Mouse (Mus musculus): ENCODE results near the gene Ubl5. TPM values are rescaled to one million over a fixed set of nuclear protein-coding genes. Genes with fewer than 3 reads are reported as not detected.
"Not testable (repeated sequence)": the region's sequence is repeated elsewhere in the genome, so short reads cannot be mapped to it uniquely, and the experiment has no call there.

Gene Ubl5
- total RNA-seq, 2 experiments from 2014 or later, result 188 to 438 TPM

DNA sequence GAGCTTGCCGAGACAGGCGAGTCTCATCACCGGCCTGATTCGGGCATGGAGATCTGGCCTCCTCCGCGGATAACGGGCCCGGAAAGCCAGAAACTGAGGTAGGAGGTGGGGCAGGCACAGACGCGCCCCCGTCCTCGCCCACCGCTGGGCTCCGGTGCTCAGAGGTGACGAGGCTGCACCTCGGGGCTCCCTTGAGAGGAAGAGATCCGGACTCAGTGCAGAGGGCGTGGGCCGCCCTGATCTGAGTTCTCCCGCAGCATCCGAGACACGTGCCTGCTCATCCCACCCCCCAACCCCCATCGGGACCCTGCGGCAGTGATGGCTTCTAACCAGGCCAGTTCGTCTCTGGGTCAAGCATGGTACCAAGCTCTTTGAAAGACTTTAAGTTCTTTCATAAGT lies 9.6 kb downstream of the Ubl5 start:
- peak; percentile 16 for ATAC-seq (replicated peaks; ENCODE audit: low FRiP score, low TSS enrichment, poor library complexity, severe bottlenecking)

DNA sequence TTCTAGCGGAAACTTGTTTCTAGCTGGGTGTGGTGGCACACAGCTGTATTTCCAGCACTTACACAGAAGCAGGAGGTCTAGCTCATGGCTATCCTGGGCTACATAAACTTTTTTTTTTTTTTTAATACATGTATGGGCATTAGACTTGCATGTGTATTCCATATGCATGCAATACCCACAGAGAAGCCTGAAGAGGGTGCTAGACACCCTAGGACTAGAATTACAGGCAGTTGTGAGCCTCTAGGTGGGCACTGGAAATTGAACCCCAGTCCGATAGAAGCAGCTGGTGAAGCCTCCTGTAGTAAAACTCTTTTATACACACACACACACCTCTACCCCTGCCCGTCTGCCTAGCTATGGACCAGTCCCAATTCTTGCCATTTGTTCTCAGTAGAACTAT lies 11.2 kb downstream of the Ubl5 start:
- no peak for ATAC-seq (replicated peaks; ENCODE audit: low FRiP score, low TSS enrichment, poor library complexity, severe bottlenecking)

DNA sequence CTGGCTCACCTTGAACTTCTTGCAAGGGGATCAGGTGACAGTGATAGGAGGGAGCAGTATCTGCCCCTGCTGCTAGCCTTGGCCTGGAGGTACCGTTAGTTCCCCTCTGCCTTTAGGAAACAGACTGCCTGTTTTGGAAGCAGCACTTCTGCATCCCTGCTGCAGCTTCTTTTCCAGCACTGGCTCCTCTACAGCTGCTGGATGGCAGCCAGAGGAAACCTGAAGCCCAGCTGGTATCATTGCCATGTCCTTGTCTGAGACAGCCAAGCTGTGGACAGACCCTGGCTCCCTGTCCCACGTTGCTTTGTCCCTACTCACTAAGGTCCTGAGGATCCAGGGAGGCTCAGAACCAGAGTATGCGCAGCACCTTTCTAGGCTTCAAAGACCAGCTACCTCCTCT lies 14.9 kb downstream of the Ubl5 start:
- no peak for ATAC-seq (replicated peaks; ENCODE audit: low FRiP score, low TSS enrichment, poor library complexity, severe bottlenecking)

DNA sequence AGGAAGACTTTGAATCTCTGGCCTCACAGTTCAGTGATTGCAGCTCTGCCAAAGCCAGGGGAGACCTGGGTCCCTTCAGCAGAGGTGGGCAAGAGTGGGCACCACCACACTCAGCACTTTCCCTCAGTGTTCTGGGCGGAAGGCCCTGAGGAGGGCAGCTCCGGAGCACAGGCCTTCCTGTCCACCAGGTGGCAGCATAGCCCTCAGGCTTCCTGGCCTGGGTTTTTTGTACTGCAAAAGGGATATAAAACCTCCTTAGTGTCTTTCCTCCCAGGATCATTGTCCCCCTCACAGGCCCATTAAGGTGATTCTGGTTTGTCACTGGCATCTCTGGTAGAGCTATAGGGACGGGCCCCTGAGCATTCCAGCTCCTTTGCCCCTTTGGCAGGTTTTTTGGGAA lies 19.6 kb downstream of the Ubl5 start:
- peak; percentile 59 for ATAC-seq (replicated peaks; ENCODE audit: low FRiP score, low TSS enrichment, poor library complexity, severe bottlenecking)

DNA sequence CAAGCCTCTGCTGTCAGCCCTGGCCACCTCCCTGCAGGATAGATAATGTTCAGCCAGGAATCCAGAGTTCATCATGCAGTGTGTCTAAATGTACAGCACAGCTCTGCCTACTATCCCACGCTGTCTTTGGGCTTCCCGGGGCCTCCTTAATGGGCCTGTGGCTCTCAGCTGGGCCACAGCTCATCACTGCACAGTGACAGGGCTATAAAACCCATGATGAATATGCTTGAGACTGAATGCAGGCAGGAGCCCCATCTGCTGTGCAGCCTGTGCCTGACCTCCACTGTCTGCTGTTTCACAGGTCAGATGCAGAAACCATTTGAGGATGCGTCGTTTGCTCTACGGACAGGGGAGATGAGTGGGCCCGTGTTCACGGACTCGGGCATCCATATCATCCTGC lies 20.2 kb downstream of the Ubl5 start:
- ATAC-seq (replicated peaks; ENCODE audit: low FRiP score, low TSS enrichment, poor library complexity, severe bottlenecking), result no peak

DNA sequence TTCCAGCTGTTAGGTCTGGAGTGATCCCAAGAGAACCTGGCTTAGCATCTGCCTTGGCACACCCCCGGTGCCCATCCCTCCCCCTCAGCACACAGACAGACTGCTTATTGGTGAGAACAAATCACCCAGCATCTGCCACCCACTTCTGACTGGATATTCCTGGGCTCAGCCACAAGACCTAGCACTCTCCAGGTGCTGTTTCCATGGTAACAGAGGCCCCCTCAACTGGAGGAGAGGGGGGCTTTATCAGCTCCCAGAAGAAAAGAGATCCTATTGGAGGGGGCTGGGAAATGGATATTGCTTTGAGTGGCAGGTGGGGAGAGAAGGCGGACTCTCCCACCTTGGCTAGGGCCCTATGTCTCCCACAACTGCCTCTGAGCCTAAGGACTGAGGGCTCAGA lies 21.3 kb downstream of the Ubl5 start:
- ATAC-seq (replicated peaks; ENCODE audit: low FRiP score, low TSS enrichment, poor library complexity, severe bottlenecking), result no peak

DNA sequence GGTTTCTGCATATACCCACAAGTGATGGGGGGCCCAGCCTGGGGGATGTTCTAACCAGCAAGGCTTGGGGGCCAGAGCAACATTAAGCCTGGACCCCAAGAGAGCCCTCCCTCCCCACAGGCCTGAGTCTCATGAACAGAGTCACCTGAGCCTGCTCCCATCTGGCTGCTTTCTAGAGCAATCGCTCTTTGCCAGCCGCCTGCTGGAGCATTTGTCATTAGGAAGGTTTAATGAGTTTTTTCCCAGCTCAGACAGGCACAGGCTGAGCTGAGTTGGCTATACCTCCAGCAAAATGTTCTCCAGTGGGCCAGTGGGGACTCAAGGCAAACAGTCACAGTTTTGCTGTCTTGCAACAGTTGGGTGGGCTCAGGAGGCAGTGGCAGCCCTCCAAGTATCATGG lies 21.7 kb downstream of the Ubl5 start:
- no peak for ATAC-seq (replicated peaks; ENCODE audit: low FRiP score, low TSS enrichment, poor library complexity, severe bottlenecking)

DNA sequence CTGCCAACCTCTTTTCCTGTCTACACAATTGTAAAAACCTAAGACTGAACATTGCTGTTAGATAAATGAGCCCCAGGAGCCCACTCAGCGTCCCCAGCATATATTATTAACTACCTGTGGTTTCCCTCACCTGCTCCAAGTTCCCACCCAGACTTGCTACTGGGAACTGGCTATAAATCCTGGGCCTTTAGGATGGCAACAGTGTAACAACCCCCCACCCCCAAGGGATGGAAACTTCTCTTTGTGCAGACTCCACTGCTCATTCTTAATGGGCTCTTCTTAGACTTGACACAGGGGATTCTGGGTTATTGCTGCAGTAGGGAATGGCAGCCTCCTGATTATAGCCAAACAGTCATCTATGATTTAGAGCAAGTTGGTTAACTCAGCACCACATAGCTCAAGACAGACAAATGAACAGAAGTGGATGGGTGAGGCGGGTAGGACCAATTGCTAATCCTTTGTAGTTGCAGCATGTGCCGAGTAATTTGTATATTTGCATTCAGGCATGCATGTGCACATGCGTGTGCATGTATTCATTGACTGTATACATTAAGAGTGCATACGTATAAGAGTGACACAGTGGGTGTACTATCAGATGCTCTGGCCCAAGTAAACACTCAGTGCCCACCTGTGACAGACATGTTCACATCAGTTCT lies 22.4 kb downstream of the Ubl5 start:
- ATAC-seq (replicated peaks; ENCODE audit: low FRiP score, low TSS enrichment, poor library complexity, severe bottlenecking), result no peak

DNA sequence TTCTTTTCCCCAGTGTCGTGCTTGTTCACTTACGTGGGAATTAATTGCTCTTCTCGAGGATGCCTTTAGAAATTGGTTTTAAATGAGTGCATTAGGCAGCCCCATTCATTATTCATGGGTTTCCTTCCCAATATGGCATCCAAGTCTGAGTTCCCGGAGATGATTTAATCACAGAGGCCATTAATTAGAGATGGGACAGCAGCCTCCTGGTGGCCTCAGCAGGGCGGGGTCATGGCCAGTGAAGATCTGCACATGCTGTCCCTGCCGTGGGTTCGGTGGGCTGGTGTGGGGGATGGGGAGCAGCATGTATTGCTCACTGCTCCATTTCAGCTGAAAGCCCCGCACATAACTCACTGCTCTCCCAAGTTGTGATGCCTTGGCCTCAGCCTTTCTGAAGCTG lies 23.2 kb downstream of the Ubl5 start:
- no peak for ATAC-seq (replicated peaks; ENCODE audit: low FRiP score, low TSS enrichment, poor library complexity, severe bottlenecking)

DNA sequence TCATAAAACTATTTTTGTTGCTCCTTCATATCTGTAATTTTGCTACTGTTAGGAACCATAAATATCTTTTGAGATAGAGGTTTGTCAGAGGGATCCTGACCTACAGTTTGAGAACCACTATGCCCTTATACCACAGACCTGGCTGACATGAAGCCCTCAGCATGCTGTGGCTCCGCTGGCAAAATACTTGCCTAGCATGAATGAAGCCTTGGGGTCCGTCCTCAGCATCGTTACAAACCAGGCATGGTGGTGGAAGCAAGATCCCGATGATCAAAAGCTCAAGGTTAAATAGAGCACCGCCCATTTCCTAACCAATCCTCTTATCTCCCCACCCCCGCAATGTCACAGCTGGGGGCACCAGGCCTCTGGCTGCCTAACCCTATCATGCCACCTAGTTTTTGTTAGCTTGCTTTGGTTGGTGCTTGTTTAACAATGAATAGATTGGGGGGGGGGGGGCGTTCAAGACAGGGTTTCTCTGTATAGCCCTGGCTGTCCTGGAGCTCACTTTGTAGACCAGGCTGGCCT lies 23.9 kb downstream of the Ubl5 start:
- peak; percentile 70 for ATAC-seq (replicated peaks; ENCODE audit: low FRiP score, low TSS enrichment, poor library complexity, severe bottlenecking)

DNA sequence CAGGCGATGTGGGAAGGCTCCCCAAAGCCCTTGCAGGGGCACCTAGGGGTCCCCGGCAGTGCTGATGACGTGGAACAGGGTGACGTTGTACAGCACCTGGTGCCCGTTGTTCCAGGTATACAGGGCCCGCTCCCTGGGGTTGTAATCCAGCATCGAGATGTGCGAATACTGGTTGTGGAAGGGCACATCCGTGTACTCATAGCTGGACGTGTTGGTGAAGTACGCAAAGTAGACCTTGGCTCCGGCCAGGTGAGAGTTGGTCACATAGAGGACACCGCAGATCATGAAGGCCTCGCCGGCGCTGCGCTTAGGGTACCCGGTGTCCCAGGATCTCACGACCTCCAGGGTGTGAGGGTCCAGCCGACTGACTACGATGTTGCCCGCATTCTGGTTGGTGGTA lies 25.4 kb downstream of the Ubl5 start:
- ATAC-seq (replicated peaks; ENCODE audit: low FRiP score, low TSS enrichment, poor library complexity, severe bottlenecking), result no peak

DNA sequence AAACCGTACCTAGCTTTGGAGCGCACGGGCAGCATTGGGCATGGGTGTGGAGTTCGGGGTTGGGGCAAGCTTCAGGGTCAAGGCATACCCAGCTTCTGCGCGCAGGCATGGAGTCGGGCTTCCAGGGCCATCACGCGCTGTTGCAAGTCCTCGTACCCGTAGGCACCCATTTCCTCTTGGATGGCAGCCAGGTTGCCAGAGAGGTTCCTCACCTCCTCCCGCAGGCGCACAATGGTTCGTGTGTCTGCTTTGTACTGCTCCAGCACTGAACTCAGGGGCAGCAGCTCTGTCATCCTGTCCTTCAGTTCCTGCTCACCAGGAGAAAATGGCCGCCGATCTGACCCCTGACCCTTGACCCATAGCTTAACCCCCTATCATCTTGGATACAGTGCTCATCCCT lies 29.4 kb downstream of the Ubl5 start:
- ATAC-seq (replicated peaks; ENCODE audit: low FRiP score, low TSS enrichment, poor library complexity, severe bottlenecking), result no peak

DNA sequence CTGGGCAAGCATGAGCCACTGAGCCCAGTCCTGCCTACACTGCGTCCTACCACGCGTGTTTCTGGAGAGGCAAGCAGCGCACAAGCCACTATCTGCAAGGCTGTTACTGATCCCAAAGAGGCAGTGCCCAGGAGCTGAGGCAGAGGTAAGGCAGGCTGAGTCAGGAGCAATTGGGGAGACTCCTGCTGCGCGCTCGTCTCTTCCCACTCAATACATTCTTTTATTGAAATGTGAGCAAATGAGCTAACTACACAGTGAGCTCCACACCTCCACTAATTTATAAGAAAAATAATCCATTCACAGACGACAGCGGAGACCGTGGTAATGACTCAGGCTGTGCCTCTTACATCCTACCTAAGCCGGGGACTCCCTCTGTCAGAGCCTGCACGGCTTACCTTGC lies 35.2 kb downstream of the Ubl5 start:
- no peak for ATAC-seq (replicated peaks; ENCODE audit: low FRiP score, low TSS enrichment, poor library complexity, severe bottlenecking)

DNA sequence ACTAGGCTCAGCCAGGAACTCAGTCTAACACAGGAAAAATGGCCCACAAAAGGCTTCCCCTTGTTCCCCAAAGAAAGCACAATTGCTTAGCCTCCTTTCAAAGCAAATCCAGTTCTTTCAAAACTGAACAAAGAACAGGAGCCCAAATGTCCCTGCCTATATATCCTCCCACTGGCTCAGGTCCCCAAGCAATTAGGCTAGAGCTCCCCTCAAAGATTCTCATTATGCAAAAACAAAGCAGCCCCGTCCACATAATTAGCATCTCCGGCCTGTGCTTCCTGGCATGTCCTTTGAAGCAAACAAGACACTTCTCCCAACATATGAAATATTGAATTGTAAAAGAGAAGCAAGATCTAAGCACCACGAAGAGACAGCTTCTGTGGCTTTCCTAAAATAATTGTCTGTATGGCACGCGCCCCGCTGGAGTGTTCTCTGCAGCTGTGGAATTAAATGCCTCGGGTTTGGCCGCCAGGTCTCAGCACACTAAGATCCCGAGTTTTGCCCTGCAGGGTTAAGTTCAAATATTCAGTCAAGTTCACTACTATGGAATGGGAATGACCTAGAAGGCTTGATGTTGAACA lies 37.8 kb downstream of the Ubl5 start:
- no peak for ATAC-seq (replicated peaks; ENCODE audit: low FRiP score, low TSS enrichment, poor library complexity, severe bottlenecking)

DNA sequence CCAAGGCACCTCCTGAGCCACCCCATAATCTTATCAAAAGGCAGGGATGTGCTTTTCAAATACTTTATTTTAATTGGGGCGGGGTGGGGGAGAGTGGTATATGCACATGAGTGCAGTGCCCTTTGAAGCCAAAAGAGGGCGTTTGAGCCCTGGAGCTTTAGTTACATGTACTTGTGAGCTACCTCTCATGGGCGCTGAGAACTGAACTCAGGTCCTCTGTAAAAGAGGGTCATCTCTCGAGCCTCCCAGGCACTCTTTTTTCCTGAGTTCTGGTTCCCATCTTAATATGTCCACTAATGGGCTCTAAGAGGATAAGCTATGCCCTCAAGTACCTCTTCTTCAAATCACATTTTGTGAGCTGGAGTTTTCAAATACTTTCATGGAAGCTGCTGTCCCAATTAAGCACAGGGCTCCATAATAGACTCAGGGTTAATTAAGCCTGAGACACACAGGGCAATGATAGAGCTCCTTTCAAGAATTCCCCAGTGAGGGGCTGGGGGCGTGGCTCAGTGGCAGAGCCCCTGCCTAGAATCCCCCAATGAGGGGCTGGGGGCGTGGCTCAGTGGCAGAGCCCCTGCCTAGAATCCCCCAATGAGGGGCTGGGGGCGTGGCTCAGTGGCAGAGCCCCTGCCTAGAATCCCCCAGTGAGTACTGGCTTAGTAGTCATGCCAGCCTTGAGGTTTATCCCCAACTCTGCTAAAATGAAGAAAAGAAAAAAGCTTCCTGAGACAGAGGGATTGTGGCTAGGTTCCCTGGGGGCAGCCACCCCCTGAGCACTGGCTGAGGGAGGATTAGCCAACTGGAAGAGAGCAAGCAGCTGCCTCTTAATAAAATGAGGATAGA lies 39.1 kb downstream of the Ubl5 start:
- ATAC-seq (replicated peaks; ENCODE audit: low FRiP score, low TSS enrichment, poor library complexity, severe bottlenecking), result no peak

DNA sequence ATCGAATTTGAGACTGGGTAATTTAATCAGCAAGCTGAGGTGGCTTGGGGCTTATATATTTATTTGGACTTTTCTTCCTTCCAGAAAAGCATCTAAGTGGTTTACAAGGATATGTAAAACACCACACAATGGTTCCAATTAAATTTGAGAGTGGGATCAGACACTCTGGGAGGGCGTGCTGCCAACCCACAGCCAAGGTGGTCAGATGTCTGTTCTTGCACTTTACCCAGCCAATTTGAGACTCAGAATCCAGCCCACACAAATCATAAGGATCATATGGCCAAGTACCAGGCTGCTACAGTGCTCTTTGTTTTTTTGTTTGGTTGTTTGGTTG lies 39.7 kb downstream of the Ubl5 start:
- ATAC-seq (replicated peaks; ENCODE audit: low FRiP score, low TSS enrichment, poor library complexity, severe bottlenecking), result no peak

DNA sequence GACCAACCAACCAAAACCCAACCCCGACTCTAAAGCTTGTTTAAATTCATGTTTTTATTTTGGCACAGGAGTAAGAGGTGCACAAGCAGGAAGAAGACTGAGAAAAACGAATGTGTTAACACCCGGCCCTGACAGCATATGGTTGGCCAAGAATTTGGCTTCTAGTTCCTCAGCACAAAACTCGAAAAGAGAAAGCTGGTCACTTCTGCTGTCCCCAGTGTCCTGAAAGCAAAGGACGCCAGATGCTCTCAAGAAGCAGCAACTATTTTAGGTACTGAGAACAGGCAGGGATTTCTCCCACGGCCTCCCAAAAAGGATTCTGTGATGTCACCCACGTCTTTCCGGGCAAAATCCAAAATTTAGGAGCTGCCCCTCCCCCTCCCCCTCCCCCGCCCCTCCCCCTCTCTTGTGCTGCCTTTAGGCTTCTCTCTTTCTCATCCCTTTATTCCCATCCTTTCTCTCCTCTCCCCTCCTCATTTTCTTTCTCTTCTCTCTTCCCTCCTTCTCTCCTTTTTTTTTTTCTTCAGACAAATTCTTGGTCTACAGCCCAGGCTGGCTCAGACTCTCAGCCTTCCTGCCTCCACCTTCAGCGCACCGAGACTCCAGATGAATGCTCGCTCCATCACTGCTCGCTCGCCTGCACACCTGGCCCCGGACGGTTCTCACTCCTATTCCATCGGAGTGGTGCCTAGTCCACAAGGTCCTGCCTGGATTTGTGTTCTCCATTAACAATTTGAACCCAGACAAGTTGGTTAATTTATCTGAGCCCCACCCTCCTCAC lies 42.6 kb downstream of the Ubl5 start:
- ATAC-seq (replicated peaks; ENCODE audit: low FRiP score, low TSS enrichment, poor library complexity, severe bottlenecking), result no peak

DNA sequence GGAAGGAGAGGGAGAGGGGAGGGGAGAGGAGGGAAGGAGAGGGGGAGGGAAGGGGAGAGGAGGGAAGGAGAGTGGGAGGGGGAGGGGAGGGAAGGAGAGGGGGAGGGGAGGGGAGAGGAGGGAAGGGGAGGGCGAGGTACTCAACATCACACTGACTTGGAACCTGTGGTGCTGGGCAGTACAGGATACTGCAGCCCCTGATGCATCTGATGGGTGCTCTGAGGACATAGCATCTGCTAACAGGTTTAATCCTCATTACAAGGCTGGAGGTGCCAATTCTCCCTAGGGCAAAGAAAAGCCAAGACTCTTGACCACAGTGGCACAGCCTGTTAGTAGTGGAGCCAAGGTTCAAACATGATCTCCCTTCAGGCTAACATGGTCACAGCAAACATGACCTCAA lies 46.7 kb downstream of the Ubl5 start:
- ATAC-seq (replicated peaks; ENCODE audit: low FRiP score, low TSS enrichment, poor library complexity, severe bottlenecking), result no peak

DNA sequence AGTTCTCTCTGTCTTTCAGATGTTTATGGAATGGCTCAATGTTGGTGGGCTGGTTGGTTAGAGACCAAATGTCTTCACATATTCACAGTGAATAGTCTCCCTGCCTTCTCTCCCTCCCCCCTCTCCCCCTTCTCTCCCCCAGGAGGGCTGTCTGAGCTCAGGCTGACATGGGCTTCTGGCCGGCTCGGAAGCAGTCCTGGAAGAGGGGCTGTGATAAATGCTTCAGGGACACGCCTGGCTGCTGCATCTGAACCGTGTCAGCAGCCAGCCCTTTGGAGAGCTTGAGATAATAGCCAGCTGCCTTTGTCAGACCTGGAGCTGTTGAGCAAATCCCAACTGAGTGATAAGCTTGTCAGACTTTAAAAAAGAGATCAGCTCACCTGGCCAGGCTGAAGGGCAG lies 47.2 kb downstream of the Ubl5 start:
- ATAC-seq (replicated peaks; ENCODE audit: low FRiP score, low TSS enrichment, poor library complexity, severe bottlenecking), result no peak

DNA sequence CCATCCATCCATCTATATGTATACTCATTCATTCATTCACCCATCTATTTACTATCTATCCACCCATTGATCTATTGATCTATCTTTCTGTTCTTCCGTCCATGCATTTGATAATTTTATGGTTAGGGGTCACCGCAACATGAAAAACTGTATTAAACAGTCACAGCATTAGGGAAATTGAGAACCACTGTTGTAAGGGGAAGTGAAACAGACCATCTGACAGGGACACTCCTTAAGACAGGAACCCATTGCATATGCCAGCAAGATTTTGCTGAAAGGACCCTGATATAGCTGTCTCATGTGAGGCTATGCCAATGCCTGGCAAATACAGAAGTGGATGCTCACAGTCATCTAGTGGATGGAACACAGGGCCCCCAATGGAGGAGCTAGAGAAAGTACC lies 47.8 kb downstream of the Ubl5 start:
- ATAC-seq (replicated peaks; ENCODE audit: low FRiP score, low TSS enrichment, poor library complexity, severe bottlenecking), result not testable (repeated sequence)

All from megakaryocyte-erythroid progenitor cell, adult 5-6 weeks (primary cell).